Mouse (Mus musculus): ENCODE results near the gene Bcl2l14.

DNA sequence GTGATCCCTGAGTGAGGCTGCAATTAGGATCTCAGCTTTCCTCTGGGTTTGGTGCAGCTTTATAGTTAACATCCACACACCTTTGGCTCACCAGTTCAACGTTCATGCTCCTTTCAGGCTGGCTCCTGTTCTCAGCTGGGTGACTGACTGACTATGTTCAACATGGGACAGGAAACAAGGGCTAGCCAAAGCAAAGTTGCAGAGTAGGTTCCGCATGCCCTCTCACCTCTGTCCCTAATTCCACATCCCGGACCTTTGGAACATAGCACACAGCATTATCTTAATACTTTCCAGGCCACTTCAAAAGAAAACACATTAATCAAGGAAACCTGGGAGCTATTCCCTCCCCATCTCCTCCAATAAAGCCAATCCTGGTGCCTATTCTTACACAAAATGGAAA is 18.3 kb upstream of the Bcl2l14 start:
- TF ChIP-seq CTCF (IDR thresholded peaks at IDR 0.05; ENCODE audit: extremely low read depth, insufficient read depth, low read length) (no peak), POLR2A (IDR thresholded peaks at IDR 0.05; ENCODE audit: extremely low read depth, insufficient read depth, low read length) (no peak)
